Mouse (Mus musculus): Measurements from ENCODE around the gene Olfr91. TPM values are rescaled to one million over a fixed set of nuclear protein-coding genes. Genes with fewer than 3 reads are reported as not detected.

Olfr91 gene
- polyA plus RNA-seq, 1 experiment, result not detected

GRCm38 (mm10) chr17:37063063-37063462 is 35.0 kb downstream of the Olfr91 start:
- TF ChIP-seq CTCF (IDR thresholded peaks at IDR 0.05; ENCODE audit: low read depth, low read length) (no peak), POLR2A (IDR thresholded peaks at IDR 0.05; ENCODE audit: borderline replicate concordance, low read depth, low read length) (no peak)
- no peaks in the 10 kb centered on the region for H3K4me1 ChIP-seq (ENCODE audit: control insufficient read depth, insufficient read depth, low read length)
- no peak overlapping the region for H3K27ac ChIP-seq (ENCODE audit: insufficient read depth, low read depth, low read length)
- no peak overlapping the region for H3K4me3 ChIP-seq (ENCODE audit: insufficient read depth, low read length)

GRCm38 (mm10) chr17:37062101-37062641 is 35.9 kb downstream of the Olfr91 start:
- Histone ChIP-seq H3K27ac (ENCODE audit: insufficient read depth, low read depth, low read length) (no peak overlapping the region), H3K4me1 (ENCODE audit: control insufficient read depth, insufficient read depth, low read length) (no peaks in the 10 kb centered on the region), H3K4me3 (ENCODE audit: insufficient read depth, low read length) (no peak overlapping the region)
- TF ChIP-seq CTCF (IDR thresholded peaks at IDR 0.05; ENCODE audit: low read depth, low read length), result no peak

GRCm38 (mm10) chr17:37061435-37061834 is 36.6 kb downstream of the Olfr91 start:
- no peak overlapping the region for H3K27ac ChIP-seq (ENCODE audit: insufficient read depth, low read depth, low read length)
- TF ChIP-seq POLR2A (IDR thresholded peaks at IDR 0.05; ENCODE audit: borderline replicate concordance, low read depth, low read length) (no peak), CTCF (IDR thresholded peaks at IDR 0.05; ENCODE audit: low read depth, low read length) (no peak)
- no peak overlapping the region for H3K4me3 ChIP-seq (ENCODE audit: insufficient read depth, low read length)
- no peaks in the 10 kb centered on the region for H3K4me1 ChIP-seq (ENCODE audit: control insufficient read depth, insufficient read depth, low read length)

GRCm38 (mm10) chr17:37056957-37057356 is 41.1 kb downstream of the Olfr91 start:
- TF ChIP-seq POLR2A (IDR thresholded peaks at IDR 0.05; ENCODE audit: borderline replicate concordance, low read depth, low read length) (no peak), CTCF (IDR thresholded peaks at IDR 0.05; ENCODE audit: low read depth, low read length) (no peak)
- Histone ChIP-seq H3K27ac (ENCODE audit: insufficient read depth, low read depth, low read length) (no peak overlapping the region), H3K4me3 (ENCODE audit: insufficient read depth, low read length) (no peak overlapping the region), H3K4me1 (ENCODE audit: control insufficient read depth, insufficient read depth, low read length) (no peaks in the 10 kb centered on the region)

- no peak overlapping the region for H3K27ac ChIP-seq (ENCODE audit: insufficient read depth, low read depth, low read length)
- TF ChIP-seq CTCF (IDR thresholded peaks at IDR 0.05; ENCODE audit: low read depth, low read length), result no peak
- TF ChIP-seq POLR2A (IDR thresholded peaks at IDR 0.05; ENCODE audit: borderline replicate concordance, low read depth, low read length), result no peak
- H3K4me3 ChIP-seq (ENCODE audit: insufficient read depth, low read length), result no peak overlapping the region
- H3K4me1 ChIP-seq (ENCODE audit: control insufficient read depth, insufficient read depth, low read length), result no peaks in the 10 kb centered on the region
These were observed 46.3 kb downstream of the Olfr91 start for GRCm38 (mm10) chr17:37051745-37052144.

- no peak overlapping the region for H3K4me3 ChIP-seq (ENCODE audit: insufficient read depth, low read length)
- no peak overlapping the region for H3K27ac ChIP-seq (ENCODE audit: insufficient read depth, low read depth, low read length)
- no peaks in the 10 kb centered on the region for H3K4me1 ChIP-seq (ENCODE audit: control insufficient read depth, insufficient read depth, low read length)
- no peak for TF ChIP-seq POLR2A (IDR thresholded peaks at IDR 0.05; ENCODE audit: borderline replicate concordance, low read depth, low read length)
- TF ChIP-seq CTCF (IDR thresholded peaks at IDR 0.05; ENCODE audit: low read depth, low read length), result no peak
These were observed 47.2 kb downstream of the Olfr91 start for GRCm38 (mm10) chr17:37050876-37051275.

- no peak overlapping the region for H3K4me3 ChIP-seq (ENCODE audit: insufficient read depth, low read length)
- no peak for TF ChIP-seq POLR2A (IDR thresholded peaks at IDR 0.05; ENCODE audit: borderline replicate concordance, low read depth, low read length)
- no peak for TF ChIP-seq CTCF (IDR thresholded peaks at IDR 0.05; ENCODE audit: low read depth, low read length)
- no peak overlapping the region for H3K27ac ChIP-seq (ENCODE audit: insufficient read depth, low read depth, low read length)
- H3K4me1 ChIP-seq (ENCODE audit: control insufficient read depth, insufficient read depth, low read length), result peaks cover 1% of the 10 kb centered on the region; the same call in 1 of the 2 replicates
These were observed 47.7 kb downstream of the Olfr91 start for GRCm38 (mm10) chr17:37050399-37050798.

- peaks cover 6% of the 10 kb centered on the region; the same call in 1 of the 2 replicates for H3K4me1 ChIP-seq (ENCODE audit: control insufficient read depth, insufficient read depth, low read length)
- TF ChIP-seq CTCF (IDR thresholded peaks at IDR 0.05; ENCODE audit: low read depth, low read length), result peak; percentile 56; the same call in 1 of the 2 replicates
- no peak for TF ChIP-seq POLR2A (IDR thresholded peaks at IDR 0.05; ENCODE audit: borderline replicate concordance, low read depth, low read length)
- no peak overlapping the region for H3K27ac ChIP-seq (ENCODE audit: insufficient read depth, low read depth, low read length)
- H3K4me3 ChIP-seq (ENCODE audit: insufficient read depth, low read length), result no peak overlapping the region
These were observed 48.3 kb downstream of the Olfr91 start for GRCm38 (mm10) chr17:37049570-37050310.

GRCm38 (mm10) chr17:37048383-37048782 is 49.7 kb downstream of the Olfr91 start:
- H3K4me1 ChIP-seq (ENCODE audit: control insufficient read depth, insufficient read depth, low read length), result peaks cover 6% of the 10 kb centered on the region; the same call in 1 of the 2 replicates
- no peak overlapping the region for H3K27ac ChIP-seq (ENCODE audit: insufficient read depth, low read depth, low read length)
- no peak for TF ChIP-seq CTCF (IDR thresholded peaks at IDR 0.05; ENCODE audit: low read depth, low read length)
- TF ChIP-seq POLR2A (IDR thresholded peaks at IDR 0.05; ENCODE audit: borderline replicate concordance, low read depth, low read length), result no peak
- no peak overlapping the region for H3K4me3 ChIP-seq (ENCODE audit: insufficient read depth, low read length)

GRCm38 (mm10) chr17:37047981-37048380 is 50.1 kb downstream of the Olfr91 start:
- TF ChIP-seq CTCF (IDR thresholded peaks at IDR 0.05; ENCODE audit: low read depth, low read length), result no peak
- no peak for TF ChIP-seq POLR2A (IDR thresholded peaks at IDR 0.05; ENCODE audit: borderline replicate concordance, low read depth, low read length)
- Histone ChIP-seq H3K27ac (ENCODE audit: insufficient read depth, low read depth, low read length) (no peak overlapping the region), H3K4me1 (ENCODE audit: control insufficient read depth, insufficient read depth, low read length) (peaks cover 6% of the 10 kb centered on the region; the same call in 1 of the 2 replicates), H3K4me3 (ENCODE audit: insufficient read depth, low read length) (no peak overlapping the region)
